Mouse (Mus musculus) left cerebral cortex, postnatal 25 days (tissue): ENCODE measurements at regions not wholly inside any gene's neighbourhood (a gene's known extent, or its start where the extent isn't known, plus 50 kb on each side); places are given as distances from the start of the nearest gene placed in this dataset.

ENCODE experiments used
- DNase-seq, 2 experiments: peaks; one replicate each; pipeline ENCODE4 v3.0.0; 2022; ENCODE audit warnings: low spot score in 2 of 2, mixed read lengths in 1 of 2
- intact Hi-C: fragments of 180-260 bp; cut with DNase I; formaldehyde crosslinking; loops from one replicate; pipeline ENCODE4 v1.15.1; 2025

DNA sequence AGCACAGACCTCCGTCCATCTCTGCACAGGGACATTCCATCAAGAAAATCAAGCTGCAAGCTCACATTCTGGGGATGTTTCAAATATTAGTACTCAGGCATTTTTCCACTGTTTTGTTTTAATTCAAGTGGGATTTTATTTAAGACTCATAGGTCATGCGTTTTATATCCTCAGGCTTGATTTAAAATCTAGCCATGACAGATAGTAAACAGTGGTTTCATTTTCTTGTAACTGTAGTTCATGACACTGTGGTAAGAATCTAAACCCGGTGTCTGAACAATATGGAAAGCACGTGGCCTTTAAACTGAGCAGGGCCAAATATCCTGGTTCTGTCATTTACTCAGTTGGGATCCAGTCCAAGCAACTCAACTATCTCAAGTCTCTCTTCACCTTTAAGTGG is 119.0 kb downstream of the Qpct start:
- intact Hi-C loops = no loop called here

DNA sequence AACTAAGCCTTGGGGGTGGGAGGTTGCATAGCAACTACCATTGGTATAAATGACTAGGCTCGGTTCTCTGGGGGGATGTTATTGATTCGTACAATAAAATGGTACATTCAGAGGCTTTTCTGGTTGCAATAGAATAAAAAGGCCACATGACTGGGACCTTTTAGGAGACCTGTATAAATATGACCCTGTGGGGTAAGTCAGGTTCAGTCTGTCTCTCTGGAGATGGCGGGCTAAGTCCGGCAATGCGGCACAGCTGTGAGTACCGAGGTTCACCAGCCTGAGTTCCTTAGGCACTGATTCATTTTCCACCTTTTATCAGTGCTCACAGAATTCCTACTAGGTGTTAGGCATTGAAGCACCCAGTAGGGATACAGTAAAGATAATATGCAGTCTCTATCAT is 115.5 kb downstream of the Qpct start:
- DNase-seq = no peak
- intact Hi-C loops = no loop called here

More for the DNA sequence above, 119.0 kb downstream of the Qpct start:
- no peak for DNase-seq

DNA sequence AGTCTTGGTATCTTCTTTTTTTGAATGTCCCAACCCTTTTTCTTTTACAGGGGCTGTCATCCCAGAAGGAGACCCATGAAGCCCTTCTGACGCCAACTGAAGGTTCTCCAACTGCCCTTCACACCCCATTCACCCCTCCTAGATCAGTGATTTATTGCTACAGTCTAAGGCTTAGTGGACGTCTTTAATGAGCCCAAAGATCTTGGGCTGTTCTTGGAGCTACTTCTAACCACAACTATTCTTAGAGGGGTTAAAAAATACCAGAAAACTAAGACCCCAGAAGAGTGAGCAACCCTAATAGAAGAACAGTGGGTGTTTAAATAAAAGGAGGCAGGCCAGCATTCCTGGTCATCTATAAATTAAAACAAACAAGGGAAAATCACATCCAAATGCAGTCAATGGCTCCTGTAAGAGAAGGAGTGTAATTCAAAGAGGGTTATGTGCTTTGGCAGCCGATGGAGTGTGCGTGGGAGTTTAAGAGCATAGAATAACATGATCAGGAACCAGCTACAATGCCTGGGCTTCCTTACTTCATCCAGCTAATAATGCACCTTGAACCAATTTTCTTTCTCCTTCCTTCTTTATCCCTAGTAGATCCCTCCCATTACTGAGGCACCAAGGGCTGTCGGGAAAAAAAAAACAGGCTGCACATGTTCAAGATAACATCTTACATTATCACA is 113.3 kb downstream of the Qpct start:
- intact Hi-C loops = no loop called here
- DNase-seq = no peak

DNA sequence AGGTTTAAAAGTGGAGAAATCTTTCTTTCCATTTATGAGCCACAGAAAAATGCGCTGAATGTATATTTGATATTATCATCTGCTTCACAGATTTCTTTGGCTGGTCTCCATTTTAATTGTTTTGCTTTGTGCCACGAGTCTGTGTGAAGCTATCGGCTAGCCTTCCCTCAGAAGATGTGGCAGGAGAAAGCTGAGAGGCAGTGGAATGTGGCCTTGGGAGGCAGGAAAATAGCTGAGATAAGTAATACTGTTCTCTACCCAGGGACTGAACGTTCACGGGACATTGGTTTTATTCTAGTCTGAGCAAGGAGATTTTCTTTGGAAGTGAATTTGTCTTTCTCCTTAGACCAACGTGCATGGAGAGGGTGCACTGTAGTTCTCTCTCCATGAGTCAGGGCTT is 112.3 kb downstream of the Qpct start:
- DNase-seq = no peak
- intact Hi-C loops = no loop called here

DNA sequence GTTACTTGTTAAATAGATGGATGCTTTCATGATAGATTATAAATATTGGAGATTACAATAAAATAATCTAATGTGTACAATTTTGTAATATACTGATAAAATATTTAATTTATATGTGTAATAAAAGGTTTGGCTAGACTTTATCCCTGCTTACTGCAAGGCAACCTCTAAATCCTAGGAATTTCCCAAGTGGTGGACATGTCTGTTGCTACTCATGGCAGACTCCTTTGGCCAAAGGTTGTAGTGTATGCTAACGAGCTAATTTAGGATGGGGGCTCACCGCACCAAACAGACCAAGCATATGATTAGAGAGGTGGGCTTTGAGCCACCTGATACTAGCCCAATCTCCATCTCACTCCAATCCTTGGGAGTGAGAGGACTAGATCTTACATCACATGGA is 102.4 kb downstream of the Qpct start:
- intact Hi-C loops = no loop called here

DNA sequence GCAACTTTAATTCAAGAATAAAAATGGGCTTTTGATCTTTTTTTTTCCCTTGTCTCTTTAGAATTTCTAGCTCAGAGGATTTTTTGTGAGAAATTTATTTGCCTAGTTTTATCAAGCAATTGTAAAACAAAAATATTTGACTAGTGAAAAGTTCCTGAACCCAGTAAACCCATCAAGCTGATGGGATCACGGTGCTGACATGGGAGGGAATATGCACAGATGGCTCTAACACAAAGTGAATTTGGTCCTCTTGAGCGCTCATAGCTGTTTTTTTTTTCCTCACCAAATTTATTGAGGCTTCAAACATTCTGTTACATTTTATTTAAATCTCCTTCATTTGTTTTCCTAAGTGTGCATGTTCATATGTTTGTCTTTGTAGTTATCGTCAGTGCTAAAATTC is 101.1 kb downstream of the Qpct start:
- no peak for DNase-seq
- intact Hi-C loops = no loop called here

More for the DNA sequence above, 102.4 kb downstream of the Qpct start:
- DNase-seq = no peak

DNA sequence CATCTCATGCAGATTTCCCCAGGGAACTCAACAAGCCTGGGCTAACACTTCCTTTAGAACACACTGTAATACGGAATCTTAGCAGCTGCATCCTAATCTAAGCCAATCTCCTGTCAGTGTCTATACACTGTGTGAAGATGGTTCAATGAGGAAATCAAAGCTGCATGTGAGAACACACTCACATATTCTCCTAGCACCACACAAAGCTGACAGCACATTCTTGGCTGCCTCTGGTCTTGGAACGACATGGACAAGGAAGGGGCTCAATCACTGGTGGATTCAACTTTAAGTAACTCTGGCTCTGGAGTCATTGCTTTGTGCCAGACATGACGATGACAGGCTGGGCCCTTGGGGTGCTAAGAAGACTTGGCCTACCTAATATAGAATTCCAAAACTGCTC is 96.2 kb downstream of the Qpct start:
- intact Hi-C loops = no loop called here
- DNase-seq = no peak

DNA sequence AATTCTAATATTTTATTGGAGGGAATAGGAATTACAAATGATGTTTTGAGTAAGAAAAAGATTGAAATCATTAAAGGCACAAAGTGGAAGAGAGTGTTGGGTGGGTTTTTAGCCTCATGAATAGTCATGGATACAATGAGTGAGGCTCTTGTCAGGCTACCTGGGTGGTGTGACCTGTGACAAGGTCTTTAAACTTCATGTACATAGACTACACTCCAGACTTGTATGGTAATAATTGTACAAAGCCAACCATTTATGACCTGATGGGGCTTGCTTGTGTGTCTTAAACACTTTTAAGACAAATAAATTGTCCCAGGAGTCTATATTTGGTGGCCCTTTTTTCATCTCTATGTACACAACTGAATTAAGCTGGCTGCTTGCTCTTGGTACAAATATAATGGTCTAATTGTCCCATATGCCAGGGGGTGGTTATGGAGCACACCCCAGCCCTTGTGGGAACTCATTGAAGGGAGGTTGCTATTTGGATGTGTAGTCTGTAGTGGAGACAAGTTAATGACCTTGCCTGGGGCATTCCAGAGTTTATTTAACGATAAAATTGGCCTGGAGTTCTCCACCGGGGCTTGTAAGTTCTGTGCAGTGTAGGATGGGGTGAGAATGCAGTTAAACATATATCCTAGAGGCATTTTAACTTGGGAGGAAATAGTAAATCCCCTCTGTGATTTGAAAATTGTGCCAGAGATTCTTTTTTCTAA is 93.4 kb downstream of the Qpct start:
- intact Hi-C loops = no loop called here
- DNase-seq = no peak

DNA sequence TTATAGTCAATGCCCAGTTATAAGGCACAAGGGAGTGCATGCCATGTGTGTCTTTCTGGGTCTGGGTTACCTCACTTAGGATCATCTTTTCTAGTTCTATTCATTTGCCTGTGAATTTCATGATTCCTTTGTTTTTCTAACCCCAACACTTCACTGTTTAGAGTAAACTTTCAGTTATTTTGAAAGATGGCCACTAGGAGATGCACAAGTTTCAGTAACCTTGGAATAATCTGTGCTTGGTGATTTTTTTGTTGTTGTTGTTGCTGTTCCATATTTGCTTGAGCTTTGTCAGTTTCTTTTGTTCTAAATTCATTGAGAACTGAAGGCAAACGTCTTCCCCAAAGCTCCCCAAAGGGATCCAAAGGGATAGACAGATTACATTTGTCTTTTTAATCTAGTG is 91.3 kb downstream of the Qpct start:
- DNase-seq = no peak
- intact Hi-C loops = no loop called here
